Mouse (Mus musculus): Measurements from ENCODE around the gene Ero1lb.
"Not testable (repeated sequence)": the region's sequence is repeated elsewhere in the genome, so short reads cannot be mapped to it uniquely, and the experiment has no call there.

- TF ChIP-seq CTCF (IDR thresholded peaks at IDR 0.05; ENCODE audit: low read depth, low read length); POLR2A (IDR thresholded peaks at IDR 0.05; ENCODE audit: insufficient read depth, low read length): not testable (repeated sequence)
These were observed 44.5 kb downstream of the Ero1lb start for GRCm38 (mm10) chr13:12610206-12610605.

Measured in ES-Bruce4 (cell line).